ENCODE assay signal across 12 mouse cellular contexts in genomic region chr16:24624335-24624734, GRCm38 (mm10).
A peak's percentile ranks its signal among the peaks of the same experiment; 100 is the strongest.
DNase-seq lines count a peak whose midpoint lies in the region; ATAC-seq lines count a peak whose summit lies in the region.
"Had no signal": no experiment of that assay in that cellular context is flagged by ENCODE, and none has a peak within 500 bp of the region (broad histone marks: within the 10 kb centered on the region; RNA-seq: fewer than 3 reads in every experiment).

No protein-coding gene starts in this region.

- no peaks in the 10 kb centered on the region for H3K36me3 ChIP-seq in hindbrain, embryonic 13.5 days
- H3K36me3 ChIP-seq in hindbrain, embryonic 12.5 days, result no peaks in the 10 kb centered on the region
- H3K36me3 ChIP-seq: heart, embryonic 10.5 days; liver, embryonic 12.5 days had no signal

- peak; percentile 52; the same call in 1 of the 2 replicates for ATAC-seq in hindbrain, embryonic 13.5 days (ENCODE audit: low FRiP score)
- ATAC-seq in hindbrain, embryonic 12.5 days (ENCODE audit: low FRiP score), result no peak
- peak; percentile 35; the same call in 1 of the 2 replicates for ATAC-seq in common myeloid progenitor, adult 5-6 weeks (replicated peaks; ENCODE audit: low read depth, poor library complexity, severe bottlenecking)
- peak; percentile 35 for ATAC-seq in megakaryocyte progenitor cell, adult 5-6 weeks (replicated peaks; ENCODE audit: poor library complexity)
- no peak for ATAC-seq in erythroblast, adult 5-6 weeks (replicated peaks; ENCODE audit: low FRiP score, poor library complexity, severe bottlenecking)
- ATAC-seq: liver, embryonic 12.5 days had no signal

- peak; percentile 51 for DNase-seq in CD4-positive, CD25-positive, alpha-beta regulatory T cell, adult 2 months (ENCODE audit: low read depth, low spot score)
- no peak for DNase-seq in urinary bladder, adult 18-20 months (ENCODE audit: low spot score in 2 of 2)
- no peak for DNase-seq in gastrocnemius, adult 18-20 months (ENCODE audit: low spot score)
- DNase-seq: adrenal gland, postnatal 25 days; thymus, postnatal 36 days had no signal

- peaks cover 6% of the 10 kb centered on the region for H3K4me1 ChIP-seq in hindbrain, embryonic 13.5 days (replicated peaks)
- H3K4me1 ChIP-seq in hindbrain, embryonic 12.5 days, result peaks cover 9% of the 10 kb centered on the region
- H3K4me1 ChIP-seq: liver, embryonic 12.5 days had no signal

- H3K27ac ChIP-seq in hindbrain, embryonic 13.5 days, result no peak overlapping the region
- H3K27ac ChIP-seq in hindbrain, embryonic 12.5 days, result no peak overlapping the region
- H3K27ac ChIP-seq: heart, embryonic 10.5 days; liver, embryonic 12.5 days had no signal

- no peak overlapping the region for H3K4me3 ChIP-seq in hindbrain, embryonic 13.5 days
- H3K4me3 ChIP-seq in hindbrain, embryonic 12.5 days, result no peak overlapping the region
- H3K4me3 ChIP-seq: heart, embryonic 10.5 days; liver, embryonic 12.5 days had no signal

- H3K9ac ChIP-seq in hindbrain, embryonic 13.5 days, result no peak overlapping the region
- H3K9ac ChIP-seq in hindbrain, embryonic 12.5 days, result no peak overlapping the region
- H3K9ac ChIP-seq: liver, embryonic 12.5 days had no signal

- H3K27me3 ChIP-seq in hindbrain, embryonic 13.5 days, result no peaks in the 10 kb centered on the region
- H3K27me3 ChIP-seq in hindbrain, embryonic 12.5 days, result no peaks in the 10 kb centered on the region
- H3K27me3 ChIP-seq: liver, embryonic 12.5 days had no signal

- no peaks in the 10 kb centered on the region for H3K9me3 ChIP-seq in hindbrain, embryonic 13.5 days
- no peaks in the 10 kb centered on the region for H3K9me3 ChIP-seq in hindbrain, embryonic 12.5 days (replicated peaks)
- H3K9me3 ChIP-seq: heart, embryonic 10.5 days; liver, embryonic 12.5 days had no signal

- no peak overlapping the region for H3K4me2 ChIP-seq in hindbrain, embryonic 13.5 days
- no peak overlapping the region for H3K4me2 ChIP-seq in hindbrain, embryonic 12.5 days (replicated peaks)
- H3K4me2 ChIP-seq: liver, embryonic 12.5 days had no signal

- 44% methylated on average over 5 of the region's 5 CpGs for WGBS in hindbrain, embryonic 13.5 days
- WGBS in hindbrain, embryonic 12.5 days, result 45% methylated on average over 5 of the region's 5 CpGs

Comparison
In these comparisons a context has a peak if more than half of its experiments do, and no peak if none do; other contexts are left out.
1. ATAC-seq: peak in hindbrain, embryonic 13.5 days (single experiment), common myeloid progenitor, adult 5-6 weeks (single experiment) and megakaryocyte progenitor cell, adult 5-6 weeks (single experiment); none in hindbrain, embryonic 12.5 days (single experiment) and erythroblast, adult 5-6 weeks (single experiment).